Mouse (Mus musculus): ENCODE data around the gene Arih1.

Arih1 gene

GRCm38 (mm10) chr9:59486549-59487065 lies at the start of gene Arih1:
Arih1 (minus strand) TSS chr9:59486618.
- peak; percentile 98 for DNase-seq

GRCm38 (mm10) chr9:59533889-59534288 lies 47.5 kb upstream of the Arih1 start:
- DNase-seq = no peak

GRCm38 (mm10) chr9:59533422-59533821 lies 47.0 kb upstream of the Arih1 start:
- no peak for DNase-seq

- no peak for DNase-seq
These were observed 45.2 kb upstream of the Arih1 start for GRCm38 (mm10) chr9:59531645-59532044.

GRCm38 (mm10) chr9:59528274-59528673 lies 41.9 kb upstream of the Arih1 start:
- no peak for DNase-seq

GRCm38 (mm10) chr9:59527580-59527979 lies 41.2 kb upstream of the Arih1 start:
- DNase-seq = no peak

GRCm38 (mm10) chr9:59526727-59527126 lies 40.3 kb upstream of the Arih1 start:
- no peak for DNase-seq

- no peak for DNase-seq
These were observed 36.5 kb upstream of the Arih1 start for GRCm38 (mm10) chr9:59522906-59523305.

- DNase-seq = no peak
These were observed 33.0 kb upstream of the Arih1 start for GRCm38 (mm10) chr9:59519396-59519795.

- no peak for DNase-seq
These were observed 32.6 kb upstream of the Arih1 start for GRCm38 (mm10) chr9:59518976-59519375.

GRCm38 (mm10) chr9:59517127-59517526 lies 30.7 kb upstream of the Arih1 start:
- peak; percentile 38 for DNase-seq

GRCm38 (mm10) chr9:59515069-59515468 lies 28.7 kb upstream of the Arih1 start:
- no peak for DNase-seq

GRCm38 (mm10) chr9:59512381-59512780 lies 26.0 kb upstream of the Arih1 start:
- peak; percentile 11 for DNase-seq

- no peak for DNase-seq
These were observed 21.7 kb upstream of the Arih1 start for GRCm38 (mm10) chr9:59508146-59508545.

- DNase-seq = no peak
These were observed 913 bp upstream of the Arih1 start for GRCm38 (mm10) chr9:59487331-59487730.

GRCm38 (mm10) chr9:59486076-59486518 lies 321 bp downstream of the Arih1 start:
- no peak for DNase-seq

- DNase-seq = peak; percentile 70
These were observed 825 bp downstream of the Arih1 start for GRCm38 (mm10) chr9:59485511-59486075.

GRCm38 (mm10) chr9:59484760-59485159 lies 1.7 kb downstream of the Arih1 start:
- DNase-seq = peak; percentile 8

- peak; percentile 20 for DNase-seq
These were observed 4.0 kb downstream of the Arih1 start for GRCm38 (mm10) chr9:59482419-59482818.

GRCm38 (mm10) chr9:59476617-59477016 lies 9.8 kb downstream of the Arih1 start:
- DNase-seq = no peak

- DNase-seq = no peak
These were observed 11.6 kb downstream of the Arih1 start for GRCm38 (mm10) chr9:59474838-59475237.

GRCm38 (mm10) chr9:59473171-59473570 lies 13.2 kb downstream of the Arih1 start:
- DNase-seq = no peak

GRCm38 (mm10) chr9:59469446-59469845 lies 17.0 kb downstream of the Arih1 start:
- no peak for DNase-seq

GRCm38 (mm10) chr9:59464293-59464692 lies 22.1 kb downstream of the Arih1 start:
- DNase-seq = no peak

- peak; percentile 1 for DNase-seq
These were observed 27.4 kb downstream of the Arih1 start for GRCm38 (mm10) chr9:59458997-59459510.
